Mouse (Mus musculus) adrenal gland, postnatal 25 days (tissue): ENCODE measurements around the gene Gdf5. TPM values are rescaled to one million over a fixed set of nuclear protein-coding genes. Genes with fewer than 3 reads are reported as not detected.
"Not testable (repeated sequence)": the region's sequence is repeated elsewhere in the genome, so short reads cannot be mapped to it uniquely, and the experiment has no call there.

Experiments
- DNase-seq: peaks from one replicate; pipeline ENCODE4 v3.0.0; 2021; ENCODE audit warnings: mixed read lengths
- total RNA-seq: library from RNA; stranded (reverse); gene quantifications from 2 replicates; pipeline ENCODE4 v1.2.3, GENCODE M21; 2021

Gene Gdf5
- total RNA-seq, 1 experiment from 2014 or later: 1.3 TPM

- no peak for DNase-seq
These were observed 4.5 kb downstream of the Gdf5 start, which contains the start of gene Gm15557 for GRCm38 (mm10) chr2:155940681-155941080. TSS of gene Gm15557 (plus strand) at chr2:155940728.

- no peak for DNase-seq
These were observed 5.2 kb downstream of the Gdf5 start for GRCm38 (mm10) chr2:155939897-155940529.

- peak; percentile 88 for DNase-seq
These were observed 15.4 kb downstream of the Gdf5 start, which contains the start of gene Uqcc1 for GRCm38 (mm10) chr2:155929531-155930442. TSS of gene Uqcc1 (minus strand) at chr2:155930310.

GRCm38 (mm10) chr2:155928711-155929345 lies 16.3 kb downstream of the Gdf5 start:
- no peak for DNase-seq

- DNase-seq: not testable (repeated sequence)
These were observed 20.0 kb downstream of the Gdf5 start for GRCm38 (mm10) chr2:155925213-155925612.

- no peak for DNase-seq
These were observed 22.0 kb downstream of the Gdf5 start for GRCm38 (mm10) chr2:155923143-155923542.

GRCm38 (mm10) chr2:155914684-155915083 lies 30.5 kb downstream of the Gdf5 start:
- DNase-seq: no peak

- DNase-seq: no peak
These were observed 41.5 kb downstream of the Gdf5 start for GRCm38 (mm10) chr2:155903632-155904008.

- no peak for DNase-seq
These were observed 42.1 kb downstream of the Gdf5 start for GRCm38 (mm10) chr2:155902989-155903631.

GRCm38 (mm10) chr2:155895046-155895735 lies 50.0 kb downstream of the Gdf5 start:
- DNase-seq: no peak

- no peak for DNase-seq
These were observed 50.7 kb downstream of the Gdf5 start for GRCm38 (mm10) chr2:155894307-155895045.

Other genes with a start within 250 kb of the Gdf5 start
- 39.8 and 39.9 TPM in 2 replicates for gene Edem2, start 215.9 kb downstream of the Gdf5 start, total RNA-seq
- gene Gm17581, start 209.5 kb downstream of the Gdf5 start, total RNA-seq: not detected in 2 replicates
- gene Procr, start 194.2 kb downstream of the Gdf5 start, total RNA-seq: 21.8 and 24.0 TPM in 2 replicates
- 1.9 and 2.3 TPM in 2 replicates for gene Mmp24, start 170.0 kb downstream of the Gdf5 start, total RNA-seq
- 159 and 181 TPM in 2 replicates for gene BC029722, start 125.9 kb downstream of the Gdf5 start, total RNA-seq
- 112 and 131 TPM in 2 replicates for gene Eif6, start 118.4 kb downstream of the Gdf5 start, total RNA-seq
- 0.06 TPM in 1 of 2 replicates, not detected in the other for gene Fam83c, start 110.5 kb downstream of the Gdf5 start, total RNA-seq
- 74.4 and 114 TPM in 2 replicates for gene Uqcc1, start 15.1 kb downstream of the Gdf5 start, total RNA-seq
- not detected in 2 replicates for gene Gm15557, start 4.6 kb downstream of the Gdf5 start, total RNA-seq
- gene Cep250, start 11.1 kb upstream of the Gdf5 start, total RNA-seq: 12.2 and 19.0 TPM in 2 replicates
- 4.0 and 4.3 TPM in 2 replicates for gene 6430550D23Rik, start 62.6 kb upstream of the Gdf5 start, total RNA-seq
- gene Ergic3, start 62.7 kb upstream of the Gdf5 start, total RNA-seq: 242 and 246 TPM in 2 replicates
- gene Fer1l4, start 107.6 kb upstream of the Gdf5 start, total RNA-seq: not detected in 2 replicates
- 2.4 and 2.9 TPM in 2 replicates for gene Spag4, start 119.8 kb upstream of the Gdf5 start, total RNA-seq
- gene Cpne1, start 166.6 kb upstream of the Gdf5 start, total RNA-seq: 32.5 and 59.7 TPM in 2 replicates
- gene Rbm12, start 166.6 kb upstream of the Gdf5 start, total RNA-seq: 23.0 and 26.1 TPM in 2 replicates
- 17.5 and 21.0 TPM in 2 replicates for gene Gm28036, start 181.7 kb upstream of the Gdf5 start, total RNA-seq
- 259 and 329 TPM in 2 replicates for gene Romo1, start 198.7 kb upstream of the Gdf5 start, total RNA-seq
- gene Nfs1, start 198.8 kb upstream of the Gdf5 start, total RNA-seq: 93.5 and 99.3 TPM in 2 replicates
- gene Rbm39, start 234.9 kb upstream of the Gdf5 start, total RNA-seq: 413 and 478 TPM in 2 replicates